Mouse (Mus musculus): ENCODE results near the gene Adamts5. TPM values are rescaled to one million over a fixed set of nuclear protein-coding genes. Genes with fewer than 3 reads are reported as not detected.

The Adamts5 gene
- 0.08 and 0.20 TPM in 2 replicates for polyA plus RNA-seq (2012; rRNA removed; ENCODE audit: low replicate concordance)

DNA sequence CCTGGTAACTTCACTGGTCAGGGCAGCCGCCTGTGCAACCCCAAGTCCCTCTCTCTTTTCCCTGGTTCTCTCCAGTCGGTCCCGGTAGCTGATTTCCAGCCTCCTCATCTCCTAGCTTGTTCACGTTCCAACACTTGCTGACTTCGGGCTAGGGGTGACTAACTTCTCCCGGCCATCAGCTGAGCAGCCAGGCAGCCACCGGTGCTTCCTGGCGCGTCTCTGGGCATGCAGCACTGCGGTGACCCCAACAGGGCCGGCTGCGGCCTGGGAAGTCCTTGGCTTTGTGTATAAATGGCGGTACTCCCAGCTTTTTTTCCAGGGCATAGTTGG is at the start of gene Adamts5:
Gene Adamts5 (minus strand): TSS at position 248 of the 330 bp plus-strand sequence.

Other genes with a start within 250 kb of the Adamts5 start
- gene Adamts1, start 98.7 kb downstream of the Adamts5 start, polyA plus RNA-seq (2012; rRNA removed; ENCODE audit: low replicate concordance) = 2.3 and 2.9 TPM in 2 replicates

All from duodenum, adult 2 months (tissue).